Mouse (Mus musculus): ENCODE results near the gene Efna5. TPM values are rescaled to one million over a fixed set of nuclear protein-coding genes. Genes with fewer than 3 reads are reported as not detected.

Gene Efna5
- polyA plus RNA-seq (2015; fragmentation: Nextera tagmentation; extraction: Ambion mirVana), result 81.4 and 89.2 TPM in 2 replicates

GRCm38 (mm10) chr17:62881176-62881790 lies at the start of gene Efna5:
Efna5 (minus strand) TSS chr17:62881317.
- H3K9me3 ChIP-seq, result no peaks in the 10 kb centered on the region
- peak; percentile 41 for ATAC-seq
- peak within 1 kb of the TSS; percentile 98 for H3K4me2 ChIP-seq (replicated peaks)
- peak within 1 kb of the TSS; percentile 91 for H3K4me3 ChIP-seq (replicated peaks)
- peaks cover 6% of the 10 kb centered on the region; the same call in 1 of the 2 replicates for H3K27me3 ChIP-seq
- peaks cover 16% of the 10 kb centered on the region for H3K4me1 ChIP-seq (replicated peaks)
- 1% methylated on average over 37 of the region's 68 CpGs for WGBS
- no peaks in the 10 kb centered on the region for H3K36me3 ChIP-seq
- peak within 1 kb of the TSS; percentile 98 for H3K9ac ChIP-seq (replicated peaks)
- H3K27ac ChIP-seq, result peak within 1 kb of the TSS; percentile 95

GRCm38 (mm10) chr17:62915304-62915703 lies 34.2 kb upstream of the Efna5 start:
- Histone ChIP-seq H3K27ac (no peak overlapping the region), H3K4me2 (replicated peaks) (no peak overlapping the region), H3K27me3 (no peaks in the 10 kb centered on the region), H3K4me1 (replicated peaks) (no peaks in the 10 kb centered on the region), H3K4me3 (replicated peaks) (no peak overlapping the region), H3K36me3 (no peaks in the 10 kb centered on the region), H3K9me3 (no peaks in the 10 kb centered on the region), H3K9ac (replicated peaks) (no peak overlapping the region)
- 87% methylated on average over 4 of the region's 4 CpGs for WGBS
- ATAC-seq, result no peak

GRCm38 (mm10) chr17:62905692-62906445 lies 24.8 kb upstream of the Efna5 start:
- H3K9me3 ChIP-seq, result no peaks in the 10 kb centered on the region
- WGBS, result 45% methylated on average over 16 of the region's 16 CpGs
- H3K4me1 ChIP-seq (replicated peaks), result peaks cover 14% of the 10 kb centered on the region
- no peak overlapping the region for H3K9ac ChIP-seq (replicated peaks)
- H3K27me3 ChIP-seq, result no peaks in the 10 kb centered on the region
- H3K36me3 ChIP-seq, result no peaks in the 10 kb centered on the region
- H3K4me2 ChIP-seq (replicated peaks), result peak overlapping the region; percentile 22
- ATAC-seq, result peak; percentile 86
- no peak overlapping the region for H3K4me3 ChIP-seq (replicated peaks)
- peak overlapping the region; percentile 68 for H3K27ac ChIP-seq

- no peaks in the 10 kb centered on the region for H3K27me3 ChIP-seq
- no peaks in the 10 kb centered on the region for H3K9me3 ChIP-seq
- no peak overlapping the region for H3K4me3 ChIP-seq (replicated peaks)
- 89% methylated on average over 6 of the region's 6 CpGs for WGBS
- no peak overlapping the region for H3K9ac ChIP-seq (replicated peaks)
- no peak for ATAC-seq
- H3K4me2 ChIP-seq (replicated peaks), result no peak overlapping the region
- no peaks in the 10 kb centered on the region for H3K4me1 ChIP-seq (replicated peaks)
- H3K27ac ChIP-seq, result no peak overlapping the region
- no peaks in the 10 kb centered on the region for H3K36me3 ChIP-seq
Measured at GRCm38 (mm10) chr17:62899066-62899465, 17.9 kb upstream of the Efna5 start.

- Histone ChIP-seq H3K9ac (replicated peaks) (no peak overlapping the region), H3K27ac (no peak overlapping the region), H3K4me1 (replicated peaks) (peaks cover 8% of the 10 kb centered on the region; the same call in 1 of the 2 replicates), H3K9me3 (no peaks in the 10 kb centered on the region), H3K4me3 (replicated peaks) (no peak overlapping the region), H3K27me3 (no peaks in the 10 kb centered on the region), H3K36me3 (no peaks in the 10 kb centered on the region), H3K4me2 (replicated peaks) (no peak overlapping the region)
- 90% methylated on average over 5 of the region's 5 CpGs for WGBS
- no peak for ATAC-seq
Measured at GRCm38 (mm10) chr17:62889991-62890390, 8.9 kb upstream of the Efna5 start.

GRCm38 (mm10) chr17:62884129-62884506 lies 3.0 kb upstream of the Efna5 start:
- Histone ChIP-seq H3K9ac (replicated peaks) (peak overlapping the region; percentile 98), H3K27ac (peak overlapping the region; percentile 83), H3K4me3 (replicated peaks) (peak overlapping the region; percentile 91), H3K4me2 (replicated peaks) (peak overlapping the region; percentile 98), H3K9me3 (no peaks in the 10 kb centered on the region), H3K4me1 (replicated peaks) (peaks cover 12% of the 10 kb centered on the region), H3K27me3 (no peaks in the 10 kb centered on the region), H3K36me3 (no peaks in the 10 kb centered on the region)
- WGBS, result 0% methylated on average over 16 of the region's 16 CpGs
- ATAC-seq, result peak; percentile 5; the same call in 1 of the 2 replicates

- under 1% methylated on average over 34 of the region's 34 CpGs for WGBS
- peak; percentile 8; the same call in 1 of the 2 replicates for ATAC-seq
Measured at GRCm38 (mm10) chr17:62883476-62884128, 2.5 kb upstream of the Efna5 start.

GRCm38 (mm10) chr17:62882726-62883475 lies 1.8 kb upstream of the Efna5 start:
- H3K4me1 ChIP-seq (replicated peaks), result peaks cover 16% of the 10 kb centered on the region
- H3K36me3 ChIP-seq, result no peaks in the 10 kb centered on the region
- peak overlapping the region; percentile 98 for H3K9ac ChIP-seq (replicated peaks)
- under 1% methylated on average over 48 of the region's 53 CpGs for WGBS
- H3K9me3 ChIP-seq, result no peaks in the 10 kb centered on the region
- peak; percentile 79 for ATAC-seq
- peak overlapping the region; percentile 95 for H3K27ac ChIP-seq
- peak overlapping the region; percentile 91 for H3K4me3 ChIP-seq (replicated peaks)
- H3K4me2 ChIP-seq (replicated peaks), result peak overlapping the region; percentile 98
- no peaks in the 10 kb centered on the region for H3K27me3 ChIP-seq

More at GRCm38 (mm10) chr17:62883476-62884128, 2.5 kb upstream of the Efna5 start:
- no peaks in the 10 kb centered on the region for H3K36me3 ChIP-seq
- peak overlapping the region; percentile 98 for H3K9ac ChIP-seq (replicated peaks)
- H3K27me3 ChIP-seq, result no peaks in the 10 kb centered on the region
- H3K9me3 ChIP-seq, result no peaks in the 10 kb centered on the region
- peak overlapping the region; percentile 91 for H3K4me3 ChIP-seq (replicated peaks)
- peak overlapping the region; percentile 98 for H3K4me2 ChIP-seq (replicated peaks)
- H3K27ac ChIP-seq, result peak overlapping the region; percentile 83
- peaks cover 16% of the 10 kb centered on the region for H3K4me1 ChIP-seq (replicated peaks)

- Histone ChIP-seq H3K27ac (peak overlapping the region; percentile 95), H3K4me1 (replicated peaks) (peaks cover 21% of the 10 kb centered on the region), H3K9me3 (no peaks in the 10 kb centered on the region), H3K4me2 (replicated peaks) (peak overlapping the region; percentile 98), H3K4me3 (replicated peaks) (peak overlapping the region; percentile 91), H3K36me3 (no peaks in the 10 kb centered on the region), H3K27me3 (peaks cover 3% of the 10 kb centered on the region; the same call in 1 of the 2 replicates), H3K9ac (replicated peaks) (peak overlapping the region; percentile 98)
- peak; percentile 43 for ATAC-seq
- WGBS, result under 1% methylated on average over 58 of the region's 58 CpGs
Measured at GRCm38 (mm10) chr17:62881791-62882725, 941 bp upstream of the Efna5 start.

- peaks cover 9% of the 10 kb centered on the region; the same call in 1 of the 2 replicates for H3K27me3 ChIP-seq
- peak overlapping the region; percentile 98 for H3K9ac ChIP-seq (replicated peaks)
- peak; percentile 49 for ATAC-seq
- H3K4me1 ChIP-seq (replicated peaks), result peaks cover 23% of the 10 kb centered on the region
- peak overlapping the region; percentile 98 for H3K4me2 ChIP-seq (replicated peaks)
- H3K4me3 ChIP-seq (replicated peaks), result peak overlapping the region; percentile 91
- WGBS, result under 1% methylated on average over 78 of the region's 82 CpGs
- peak overlapping the region; percentile 95 for H3K27ac ChIP-seq
- H3K9me3 ChIP-seq, result no peaks in the 10 kb centered on the region
- no peaks in the 10 kb centered on the region for H3K36me3 ChIP-seq
Measured at GRCm38 (mm10) chr17:62880311-62881175, 574 bp downstream of the Efna5 start.

Measured in midbrain, embryonic 13.5 days (tissue).